Mouse (Mus musculus) embryonic facial prominence, embryonic 13.5 days (tissue): Measurements from ENCODE around the gene Ttk. TPM values are rescaled to one million over a fixed set of nuclear protein-coding genes. Genes with fewer than 3 reads are reported as not detected.

Source experiments
- ATAC-seq: fragments of 200-750 bp; cut with Nextera tagmentation; 2 replicates; pipeline ENCODE4 v1.8.0; 2017; ENCODE audit warnings: low read depth; ENCODE audit not compliant: insufficient number of reproducible peaks, insufficient read depth, low FRiP score, low TSS enrichment
- H3K27ac ChIP-seq: fragments of 300-500 bp; sonication (generic); 2 replicates; pipeline ENCODE4 v1.5.1; 2015; ENCODE audit warnings: moderate library complexity, mild to moderate bottlenecking, inconsistent platforms
- H3K27me3 ChIP-seq: fragments of 300-500 bp; sonication (generic); 2 replicates; pipeline ENCODE4 v1.6.1; 2015; ENCODE audit warnings: mild to moderate bottlenecking, inconsistent platforms
- H3K36me3 ChIP-seq: fragments of 300-500 bp; sonication (generic); 2 replicates; pipeline ENCODE4 v1.6.1; 2015; ENCODE audit warnings: mild to moderate bottlenecking, inconsistent platforms
- H3K4me1 ChIP-seq: fragments of 300-500 bp; sonication (generic); 2 replicates; pipeline ENCODE4 v1.6.1; 2015; ENCODE audit warnings: inconsistent platforms
- H3K4me2 ChIP-seq: fragments of 300-500 bp; sonication (generic); 2 replicates; pipeline ENCODE4 v1.6.1; 2015; ENCODE audit warnings: moderate library complexity, mild to moderate bottlenecking, inconsistent platforms
- H3K4me3 ChIP-seq: fragments of 300-500 bp; sonication (generic); 2 replicates; pipeline ENCODE4 v1.5.1; 2015; ENCODE audit warnings: mild to moderate bottlenecking, inconsistent platforms
- H3K9ac ChIP-seq: fragments of 300-500 bp; sonication (generic); 2 replicates; pipeline ENCODE4 v1.6.1; 2015; ENCODE audit warnings: mild to moderate bottlenecking, inconsistent platforms
- H3K9me3 ChIP-seq: fragments of 300-500 bp; sonication (generic); 2 replicates; pipeline ENCODE4 v1.6.1; 2016; ENCODE audit warnings: inconsistent platforms
- WGBS: fragments of 180-500 bp; shearing (Covaris S2); methylation state at CpG from one replicate; pipeline ENCODE4 v1.1.7; 2015; ENCODE audit warnings: mixed read lengths; 5-methylcytosine and 5-hydroxymethylcytosine counted together
- polyA plus RNA-seq: library from polyadenylated mRNA; unstranded; fragments of >200 nt; fragmentation: Nextera tagmentation; extraction: Ambion mirVana; gene quantifications from 2 replicates; pipeline ENCODE4 v1.2.1, GENCODE M21; 2015

Gene Ttk
- 30.5 and 31.5 TPM in 2 replicates for polyA plus RNA-seq

DNA sequence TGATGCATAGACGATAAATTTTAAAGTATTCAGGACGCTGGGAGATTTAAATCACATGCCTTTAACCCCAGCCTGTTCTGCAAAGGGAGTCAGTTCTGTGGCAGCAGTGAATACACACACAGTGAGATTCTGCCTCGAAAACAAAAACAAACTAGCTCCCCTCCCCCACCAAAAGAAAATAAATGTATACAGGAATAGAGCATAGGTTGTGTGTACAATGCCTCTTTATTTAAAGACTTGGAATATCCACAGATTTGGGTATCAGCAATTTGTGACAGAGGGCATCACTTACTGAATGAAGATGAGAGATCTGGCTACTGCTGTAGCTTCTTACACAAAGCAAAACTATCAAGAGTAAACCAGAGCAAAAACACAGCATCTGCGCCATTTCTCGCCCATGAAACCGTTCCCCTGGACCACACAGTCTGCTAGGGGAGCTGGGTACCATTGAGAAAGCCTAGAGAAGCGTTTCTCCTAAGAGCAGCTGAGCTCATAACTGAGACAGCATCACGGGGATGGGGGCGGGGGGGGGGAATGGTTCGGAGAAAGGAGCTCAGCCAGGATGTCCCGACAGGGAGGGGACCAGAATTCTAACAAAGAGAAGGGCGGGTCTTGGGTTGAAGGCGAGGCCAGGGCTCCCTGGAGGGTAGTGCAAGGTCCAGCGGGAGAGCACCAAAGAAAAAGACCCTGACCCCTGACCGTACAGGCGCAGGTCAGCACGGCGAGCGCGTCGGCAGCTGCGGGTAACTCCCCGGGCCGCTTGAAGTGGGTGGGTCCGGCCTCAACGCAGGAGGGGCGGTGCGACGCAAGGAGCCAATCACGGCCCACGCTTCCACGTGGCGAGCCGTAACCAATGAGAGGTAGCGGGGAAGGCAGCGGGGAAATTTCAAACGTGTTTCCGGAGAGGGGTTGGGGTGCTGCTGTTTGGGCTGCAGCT, at the start of gene Ttk:
Gene Ttk (plus strand): TSS at position 879 of the 937 bp plus-strand sequence.
- no peaks in the 10 kb centered on the region for H3K36me3 ChIP-seq
- peak within 1 kb of the TSS; percentile 85 for H3K27ac ChIP-seq
- under 1% methylated on average over 38 of the region's 38 CpGs for WGBS
- H3K4me2 ChIP-seq: peak within 1 kb of the TSS; percentile 82
- H3K4me1 ChIP-seq: peaks cover 8% of the 10 kb centered on the region
- H3K27me3 ChIP-seq: no peaks in the 10 kb centered on the region
- peak within 1 kb of the TSS; percentile 86 for H3K9ac ChIP-seq
- ATAC-seq: peak; percentile 99
- H3K9me3 ChIP-seq: no peaks in the 10 kb centered on the region
- H3K4me3 ChIP-seq: peak within 1 kb of the TSS; percentile 89

DNA sequence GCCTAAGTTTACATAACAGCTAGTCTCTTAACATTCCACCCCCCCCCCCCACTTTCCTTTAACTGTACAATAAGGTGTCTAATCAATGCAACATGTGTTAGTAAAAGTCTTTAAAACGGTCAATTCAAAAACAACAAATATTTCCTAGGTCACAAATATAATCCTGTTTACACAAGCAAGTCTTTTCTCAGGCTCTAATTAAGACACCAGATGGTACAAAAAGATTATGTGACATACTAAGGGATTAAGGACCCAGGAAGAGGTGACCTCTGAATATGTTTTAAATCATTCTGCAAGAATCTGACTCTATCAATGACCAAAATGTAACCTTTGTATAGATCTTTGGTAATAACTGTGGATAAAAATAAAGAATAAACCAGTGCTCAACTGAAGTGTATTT, 49.0 kb upstream of the Ttk start:
- no peaks in the 10 kb centered on the region for H3K9me3 ChIP-seq
- 47% methylated on average over 1 of the region's 1 CpGs for WGBS
- no peak overlapping the region for H3K4me3 ChIP-seq
- no peaks in the 10 kb centered on the region for H3K27me3 ChIP-seq
- ATAC-seq: no peak
- H3K4me1 ChIP-seq: no peaks in the 10 kb centered on the region
- no peak overlapping the region for H3K4me2 ChIP-seq
- peaks cover 30% of the 10 kb centered on the region for H3K36me3 ChIP-seq
- no peak overlapping the region for H3K9ac ChIP-seq
- no peak overlapping the region for H3K27ac ChIP-seq

DNA sequence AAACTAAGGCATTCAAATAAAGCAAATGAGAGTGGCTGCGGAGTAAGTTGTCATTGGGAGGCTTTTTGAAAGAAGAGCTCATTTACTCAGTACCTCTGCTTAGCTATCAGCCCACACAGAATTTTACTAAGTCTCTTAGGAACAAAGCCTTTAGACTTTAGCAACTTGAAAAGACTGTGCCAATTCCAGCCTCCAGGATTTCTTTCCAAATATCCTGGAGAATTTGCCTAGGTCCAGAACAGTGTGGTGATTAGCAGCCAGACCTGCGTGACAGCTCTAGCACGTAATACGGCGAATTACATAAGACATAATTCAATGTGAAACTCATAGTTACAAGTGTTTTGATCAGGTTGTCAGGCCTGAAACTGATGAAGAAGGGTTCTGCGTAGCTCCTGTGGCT, 45.2 kb upstream of the Ttk start:
- no peaks in the 10 kb centered on the region for H3K27me3 ChIP-seq
- 90% methylated on average over 6 of the region's 6 CpGs for WGBS
- no peaks in the 10 kb centered on the region for H3K4me1 ChIP-seq
- no peak overlapping the region for H3K4me3 ChIP-seq
- 0 out of 2 replicates have a peak, but pooled peaks cover 10% of the 10 kb centered on the region for H3K36me3 ChIP-seq
- H3K9ac ChIP-seq: no peak overlapping the region
- no peaks in the 10 kb centered on the region for H3K9me3 ChIP-seq
- no peak overlapping the region for H3K4me2 ChIP-seq
- ATAC-seq: no peak
- no peak overlapping the region for H3K27ac ChIP-seq

DNA sequence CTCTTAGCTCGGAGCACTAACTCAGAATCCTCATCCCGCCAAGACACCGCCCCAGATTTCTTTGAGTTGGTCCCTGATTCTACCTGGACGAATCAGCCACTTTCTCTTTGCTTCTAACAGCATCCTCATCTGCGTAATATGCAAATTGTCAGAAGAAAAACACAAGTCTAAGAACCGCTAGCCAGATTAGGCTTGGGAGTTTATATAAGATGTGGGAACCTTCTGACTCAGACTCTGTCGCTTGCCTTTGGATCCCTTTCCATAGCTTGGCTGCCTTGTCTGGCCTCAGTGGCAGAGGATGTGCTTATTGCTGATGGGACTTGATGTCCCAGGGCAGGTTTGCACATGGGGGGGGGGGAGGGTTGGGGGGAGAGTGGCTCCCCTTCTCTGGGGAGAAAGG, 37.6 kb upstream of the Ttk start:
- Histone ChIP-seq H3K4me2 (no peak overlapping the region), H3K9ac (no peak overlapping the region), H3K4me3 (no peak overlapping the region), H3K36me3 (no peaks in the 10 kb centered on the region), H3K27me3 (no peaks in the 10 kb centered on the region), H3K4me1 (no peaks in the 10 kb centered on the region), H3K9me3 (no peaks in the 10 kb centered on the region), H3K27ac (no peak overlapping the region)
- ATAC-seq: no peak
- WGBS: 89% methylated on average over 7 of the region's 7 CpGs

DNA sequence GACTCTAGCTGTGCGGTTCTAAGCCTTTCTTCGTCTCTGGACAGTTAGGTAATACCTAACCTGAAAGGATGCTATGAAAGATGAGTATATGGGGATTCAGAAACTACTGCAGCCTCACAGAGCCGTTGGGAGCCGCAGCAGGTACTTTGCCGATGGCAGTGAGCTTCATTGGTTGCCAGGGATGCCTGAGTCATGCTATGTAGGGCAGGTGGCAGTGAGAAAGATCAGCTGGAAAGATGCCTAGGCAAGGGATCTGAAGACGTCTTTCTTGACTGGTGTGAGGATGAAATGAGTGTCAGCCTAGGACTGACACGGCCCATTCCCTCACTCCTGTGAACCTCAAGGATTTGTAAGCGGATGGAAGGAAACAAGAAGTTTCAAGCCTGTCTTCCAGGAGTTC, 36.6 kb upstream of the Ttk start:
- H3K27me3 ChIP-seq: no peaks in the 10 kb centered on the region
- H3K9ac ChIP-seq: no peak overlapping the region
- ATAC-seq: no peak
- H3K4me2 ChIP-seq: no peak overlapping the region
- H3K4me3 ChIP-seq: no peak overlapping the region
- no peaks in the 10 kb centered on the region for H3K36me3 ChIP-seq
- no peak overlapping the region for H3K27ac ChIP-seq
- H3K4me1 ChIP-seq: no peaks in the 10 kb centered on the region
- 82% methylated on average over 8 of the region's 8 CpGs for WGBS
- H3K9me3 ChIP-seq: no peaks in the 10 kb centered on the region

DNA sequence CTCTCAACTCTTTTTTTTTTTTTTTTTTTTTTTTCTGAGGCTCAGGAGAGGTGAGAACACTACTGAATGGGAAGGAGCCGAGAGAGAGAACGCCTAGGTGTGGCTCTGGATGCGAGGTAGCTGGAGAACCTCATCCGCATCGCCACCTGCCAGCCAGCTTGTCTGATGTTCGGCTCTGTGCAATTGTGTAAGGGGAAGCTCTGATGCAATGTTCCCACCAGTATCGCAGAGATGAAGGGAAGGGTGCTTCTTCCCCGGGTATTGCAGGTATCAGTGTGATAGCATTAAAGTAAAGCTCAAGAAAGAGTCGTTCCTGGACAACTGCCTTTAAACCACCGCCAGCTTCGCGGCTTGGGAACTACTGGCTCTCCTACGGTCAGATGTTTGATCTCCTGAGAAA, 30.1 kb upstream of the Ttk start:
- Histone ChIP-seq H3K27me3 (peaks cover 11% of the 10 kb centered on the region), H3K27ac (no peak overlapping the region), H3K9ac (0 out of 2 replicates have a peak overlapping the region, but pooled peaks have one; percentile 36), H3K9me3 (no peaks in the 10 kb centered on the region), H3K4me3 (peak overlapping the region; percentile 78), H3K4me1 (peaks cover 18% of the 10 kb centered on the region), H3K4me2 (peak overlapping the region; percentile 95), H3K36me3 (no peaks in the 10 kb centered on the region)
- ATAC-seq: no peak
- WGBS: 66% methylated on average over 13 of the region's 13 CpGs

DNA sequence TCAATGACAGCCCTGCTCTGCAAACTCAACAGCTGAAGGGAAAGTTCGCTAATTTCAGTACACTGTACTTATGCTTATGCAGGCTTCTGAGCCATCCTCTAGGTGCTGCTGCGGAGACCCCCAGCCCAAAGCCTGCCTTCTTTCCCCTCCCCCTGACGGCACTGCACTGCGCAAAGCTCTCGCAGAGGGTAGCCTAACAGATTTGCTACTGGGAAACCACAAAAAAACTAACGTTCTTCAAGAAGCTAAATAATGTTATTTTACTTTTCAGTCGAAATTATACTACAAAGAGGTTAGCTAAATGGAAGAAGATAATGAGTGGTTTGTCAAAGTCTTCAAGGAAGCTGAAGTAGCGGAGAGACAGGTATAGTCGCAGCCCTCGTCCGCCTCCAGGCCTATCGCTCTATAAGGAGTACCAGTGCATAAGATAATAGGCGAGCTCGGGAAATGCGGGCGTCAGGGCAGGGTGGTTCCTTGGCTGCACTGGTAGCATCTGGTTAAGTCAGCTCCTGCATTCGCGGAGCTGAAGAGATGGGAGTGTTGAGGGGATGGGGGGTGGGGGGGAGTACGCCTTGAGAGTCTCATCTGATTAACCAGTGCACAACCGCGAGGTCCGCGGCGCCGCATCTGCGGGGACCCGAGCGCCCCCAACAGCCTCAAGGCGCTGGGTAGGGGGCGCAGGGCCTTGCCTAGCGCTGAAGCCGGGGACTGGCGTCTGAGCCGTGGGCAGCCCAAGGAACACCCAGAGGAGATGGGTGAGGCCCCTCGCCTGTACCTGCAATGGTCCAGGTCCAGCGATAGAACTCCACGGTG, 29.1 kb upstream of the Ttk start:
- peak overlapping the region; percentile 78 for H3K4me3 ChIP-seq
- under 1% methylated on average over 37 of the region's 37 CpGs for WGBS
- no peaks in the 10 kb centered on the region for H3K36me3 ChIP-seq
- H3K4me2 ChIP-seq: peak overlapping the region; percentile 95
- H3K4me1 ChIP-seq: peaks cover 18% of the 10 kb centered on the region
- peak overlapping the region; percentile 64 for H3K27ac ChIP-seq
- no peaks in the 10 kb centered on the region for H3K9me3 ChIP-seq
- peak overlapping the region; percentile 82 for H3K9ac ChIP-seq
- peak; percentile 84 for ATAC-seq
- peaks cover 11% of the 10 kb centered on the region for H3K27me3 ChIP-seq

DNA sequence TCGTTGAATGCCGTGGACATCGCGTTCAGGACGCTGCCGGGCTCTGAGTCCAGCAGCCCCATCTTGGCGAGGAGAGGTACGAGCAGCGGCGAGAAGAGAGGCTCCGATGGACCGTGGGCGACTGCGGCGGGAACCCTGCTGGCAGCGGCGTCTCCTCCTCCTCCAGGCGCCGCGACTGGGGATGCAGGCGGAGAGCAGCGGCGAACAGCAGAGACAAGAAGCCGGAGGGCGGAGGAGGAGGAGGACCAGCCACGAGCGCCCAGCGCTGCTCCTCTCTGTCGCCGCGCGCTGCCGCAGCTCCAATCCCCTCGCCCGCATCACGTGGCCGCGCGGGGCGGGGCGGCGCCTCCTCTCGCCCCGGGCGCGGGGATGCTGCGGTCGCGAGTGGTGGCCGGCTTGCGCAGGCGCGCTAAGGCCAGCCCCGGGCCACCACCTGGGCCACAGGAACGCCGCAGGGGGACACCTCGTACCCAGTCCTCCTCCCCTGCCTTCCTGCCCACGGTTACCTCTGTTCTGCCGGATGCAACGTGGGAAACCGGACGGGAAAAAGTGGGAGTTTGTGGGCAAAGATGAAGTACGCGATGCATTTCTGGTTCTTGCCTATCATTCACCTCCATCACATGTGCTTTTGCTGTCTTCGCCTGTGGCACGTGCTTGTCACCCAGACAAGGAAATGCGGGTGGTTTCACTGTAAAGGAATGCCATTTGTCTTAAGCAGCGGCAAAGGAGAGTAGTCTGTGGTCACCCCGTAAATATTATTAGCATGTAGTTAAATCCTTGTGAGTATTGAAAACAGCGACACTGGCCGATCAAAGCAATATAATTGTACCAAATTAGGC, 28.3 kb upstream of the Ttk start, which contains the start of gene Elovl4:
Gene Elovl4 (minus strand): TSS at position 301 of the 839 bp plus-strand sequence.
- peak; percentile 77 for ATAC-seq
- H3K4me3 ChIP-seq: peak within 1 kb of the TSS; percentile 78
- WGBS: 2% methylated on average over 64 of the region's 71 CpGs

DNA sequence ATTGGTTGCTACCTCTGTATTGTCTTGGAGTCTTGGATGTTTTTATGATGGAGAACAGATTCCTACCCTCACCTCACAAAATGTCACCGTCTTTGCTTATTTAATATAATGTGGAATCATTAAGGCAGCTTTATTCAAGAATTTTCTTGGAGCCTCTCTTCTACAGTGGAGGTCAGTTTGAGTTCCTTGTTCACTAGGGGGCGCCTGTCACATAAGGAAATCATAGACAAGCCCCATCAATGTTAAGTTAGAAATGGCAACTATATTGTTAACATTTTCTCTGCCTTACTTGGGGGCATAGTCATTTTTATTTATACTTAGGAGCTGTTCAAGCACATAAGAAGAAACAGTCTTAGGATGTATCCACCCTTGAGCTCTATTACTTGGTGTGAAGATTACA, 26.9 kb upstream of the Ttk start:
- Histone ChIP-seq H3K36me3 (no peaks in the 10 kb centered on the region), H3K9me3 (no peaks in the 10 kb centered on the region), H3K27ac (no peak overlapping the region), H3K4me1 (peaks cover 18% of the 10 kb centered on the region), H3K4me3 (no peak overlapping the region), H3K27me3 (peaks cover 11% of the 10 kb centered on the region), H3K9ac (no peak overlapping the region), H3K4me2 (no peak overlapping the region)
- no peak for ATAC-seq
- 5% methylated on average over 2 of the region's 2 CpGs for WGBS

More for the DNA sequence above, 28.3 kb upstream of the Ttk start, which contains the start of gene Elovl4:
- Histone ChIP-seq H3K9ac (peak within 1 kb of the TSS; percentile 82), H3K9me3 (no peaks in the 10 kb centered on the region), H3K4me2 (peak within 1 kb of the TSS; percentile 95), H3K36me3 (no peaks in the 10 kb centered on the region), H3K4me1 (peaks cover 18% of the 10 kb centered on the region), H3K27ac (peak within 1 kb of the TSS; percentile 64), H3K27me3 (peaks cover 11% of the 10 kb centered on the region)

DNA sequence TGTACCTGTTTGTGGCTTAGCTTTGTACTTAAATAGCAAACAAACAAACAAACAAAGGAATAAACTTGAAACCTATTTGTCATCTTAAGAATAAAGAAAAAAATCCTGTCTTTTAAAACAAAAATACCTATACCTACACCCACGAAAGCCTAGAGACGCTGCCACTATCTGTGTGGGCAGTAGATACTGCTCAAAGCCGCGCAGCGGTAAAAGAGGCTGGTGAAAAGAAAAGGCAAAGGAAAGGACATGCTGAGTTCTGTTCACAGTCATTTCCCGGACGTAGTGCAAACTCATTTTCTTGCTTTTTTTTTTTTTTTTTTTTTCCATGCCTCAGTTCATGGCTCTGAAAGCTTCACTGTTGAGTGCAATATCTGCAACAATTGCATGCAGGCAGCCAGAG, 15.3 kb upstream of the Ttk start:
- Histone ChIP-seq H3K27me3 (no peaks in the 10 kb centered on the region), H3K36me3 (no peaks in the 10 kb centered on the region), H3K4me1 (no peaks in the 10 kb centered on the region), H3K4me3 (no peak overlapping the region), H3K9me3 (no peaks in the 10 kb centered on the region), H3K4me2 (no peak overlapping the region), H3K9ac (no peak overlapping the region), H3K27ac (no peak overlapping the region)
- WGBS: 80% methylated on average over 7 of the region's 7 CpGs
- ATAC-seq: no peak

DNA sequence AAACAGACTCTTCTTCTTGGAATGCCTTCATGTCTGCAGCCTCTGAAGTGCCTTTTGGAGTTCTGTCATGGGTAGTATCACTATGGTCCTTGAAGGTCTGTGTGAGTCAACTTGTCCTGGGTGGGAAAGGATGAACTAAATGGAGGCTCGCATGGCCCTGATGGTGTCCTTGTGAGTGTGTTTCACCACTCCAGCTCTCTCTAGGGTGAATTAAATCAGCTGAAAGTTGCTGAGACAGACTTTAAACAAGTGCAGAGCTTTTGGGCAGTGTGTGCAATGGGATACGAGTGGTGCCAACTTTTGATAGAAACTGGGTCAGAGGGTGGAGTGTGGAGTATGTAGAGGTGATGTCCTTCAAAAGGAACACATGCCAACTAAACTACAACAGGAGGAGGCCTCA, 13.5 kb upstream of the Ttk start:
- Histone ChIP-seq H3K4me3 (no peak overlapping the region), H3K9me3 (no peaks in the 10 kb centered on the region), H3K4me1 (no peaks in the 10 kb centered on the region), H3K9ac (no peak overlapping the region), H3K27me3 (no peaks in the 10 kb centered on the region), H3K27ac (no peak overlapping the region), H3K4me2 (no peak overlapping the region), H3K36me3 (no peaks in the 10 kb centered on the region)
- no peak for ATAC-seq
- WGBS: 87% methylated on average over 2 of the region's 2 CpGs
